In the genomic region with DNA sequence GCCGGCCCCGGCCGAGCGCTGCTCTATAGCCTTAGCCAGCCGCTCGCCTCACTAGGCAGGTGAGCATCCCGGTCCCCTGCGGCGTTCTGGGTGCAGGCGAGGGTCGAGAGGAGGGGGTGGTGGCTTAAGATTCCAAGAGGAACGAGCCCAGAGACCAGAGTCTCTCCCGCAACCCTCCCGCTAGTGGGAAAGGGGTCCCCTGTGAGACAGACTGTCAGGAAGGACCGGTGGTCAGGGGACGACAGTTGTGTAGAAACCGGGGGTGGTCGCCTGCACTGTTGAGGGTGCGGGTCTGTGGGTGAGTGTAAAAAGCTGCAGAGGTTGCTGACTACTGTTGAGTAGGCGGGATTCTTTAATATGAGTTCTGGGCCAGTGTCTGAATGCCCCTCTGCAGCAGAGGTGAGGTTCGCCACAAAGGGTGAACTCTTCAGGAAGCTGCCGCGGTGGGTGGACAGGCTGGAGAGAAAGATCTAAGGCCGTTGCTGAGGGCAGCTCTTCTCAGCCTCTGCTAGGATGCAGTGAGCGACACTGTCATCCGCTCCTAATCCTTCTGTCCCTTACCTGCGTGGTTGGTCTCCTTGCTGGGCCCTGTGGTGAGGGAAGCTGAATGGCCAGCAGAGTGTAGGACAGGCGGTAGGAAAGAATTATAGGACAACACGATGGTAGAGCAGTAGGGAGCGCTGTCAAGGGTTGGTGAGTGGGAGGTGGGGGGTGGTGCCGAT, we compare ENCODE assay signal across 8 mouse cellular contexts. TPM values are rescaled to one million over a fixed set of nuclear protein-coding genes. Genes with fewer than 3 reads are reported as not detected.
DNase-seq lines count a peak whose midpoint lies in the region; ATAC-seq and TF ChIP-seq lines count a peak whose summit lies in the region.

No protein-coding gene starts in this region.

- DNase-seq in heart, embryonic 10.5 days (ENCODE audit: low spot score) = no peak
- no peak for DNase-seq in heart, postnatal 25 days (ENCODE audit: low spot score)
- DNase-seq in yolk sac, embryonic 10.5 days (ENCODE audit: low spot score) = no peak
- no peak for DNase-seq in ovary, postnatal 36 days (ENCODE audit: low spot score)
- no peak for DNase-seq in T-cell, adult 2 months (ENCODE audit: low spot score)

- H3K36me3 ChIP-seq in heart, embryonic 10.5 days = peaks cover 16% of the 10 kb centered on the region; the same call in 1 of the 2 replicates
- H3K36me3 ChIP-seq in E14TG2a.4 (ENCODE audit: insufficient read depth, low read length) = no peaks in the 10 kb centered on the region

- no peaks in the 10 kb centered on the region for H3K9me3 ChIP-seq in heart, embryonic 10.5 days
- no peaks in the 10 kb centered on the region for H3K9me3 ChIP-seq in E14TG2a.4 (ENCODE audit: low read length)

- no peak for TF ChIP-seq CTCF in E14TG2a.4 (conservative IDR thresholded peaks at IDR 0.05; ENCODE audit: low read length)

- intact Hi-C loops in heart, postnatal 25 days (cut with DNase I) = no loop called here

- peak overlapping the region; percentile 78 for H3K27ac ChIP-seq in heart, embryonic 10.5 days

- peak; percentile 5; the same call in 1 of the 2 replicates for ATAC-seq in granulocyte monocyte progenitor cell, adult 5-6 weeks (replicated peaks; ENCODE audit: poor library complexity, severe bottlenecking)
- 0 out of 2 replicates have a peak, but pooled peaks have one; percentile 4 for ATAC-seq in megakaryocyte progenitor cell, adult 5-6 weeks (replicated peaks; ENCODE audit: poor library complexity)

- H3K27me3 ChIP-seq in heart, embryonic 10.5 days (ENCODE audit: insufficient read depth, poor library complexity, severe bottlenecking) = peaks cover 100% of the 10 kb centered on the region
- peaks cover 94% of the 10 kb centered on the region for H3K27me3 ChIP-seq in E14TG2a.4 (ENCODE audit: insufficient read depth, low read length)

- peak overlapping the region; percentile 74 for H3K4me3 ChIP-seq in heart, embryonic 10.5 days
- peak overlapping the region; percentile 76 for H3K4me3 ChIP-seq in E14TG2a.4 (replicated peaks; ENCODE audit: low read length)

- H3K4me1 ChIP-seq in heart, embryonic 10.5 days = peaks cover 16% of the 10 kb centered on the region
- H3K4me1 ChIP-seq in E14TG2a.4 (replicated peaks; ENCODE audit: low read depth, low read length) = peaks cover 34% of the 10 kb centered on the region

- 2% methylated on average over 31 of the region's 31 CpGs for WGBS in heart, embryonic 10.5 days

RNA-seq across cellular contexts. Expression of gene Tal1, which starts 7.5 kb away (rescaled TPM):
- polyA plus RNA-seq in heart, embryonic 10.5 days (2016; fragmentation: Nextera tagmentation; extraction: Ambion mirVana) = 6.7 and 8.3 TPM in 2 replicates
- 1 to 10 TPM; 3.7 to 4.0 TPM for total RNA-seq in heart, postnatal 25 days (2021)
- 12.1 and 14.4 TPM in 2 replicates for total RNA-seq in granulocyte monocyte progenitor cell, adult 5-6 weeks (2014; fragmentation: Nextera tagmentation)
- total RNA-seq in granulocyte monocyte progenitor cell, adult 5-6 weeks (2017) = 5.8 and 9.5 TPM in 2 replicates
- total RNA-seq in megakaryocyte progenitor cell, adult 5-6 weeks (2015) = 17.3 and 22.6 TPM in 2 replicates
- 9.2 and 16.3 TPM in 2 replicates for total RNA-seq in megakaryocyte progenitor cell, adult 5-6 weeks (2017)

RNA-seq across cellular contexts. Expression of gene Pdzk1ip1, which starts 24.8 kb away (rescaled TPM):
- polyA plus RNA-seq in heart, embryonic 10.5 days (2016; fragmentation: Nextera tagmentation; extraction: Ambion mirVana) = 19.5 and 29.4 TPM in 2 replicates
- total RNA-seq in heart, postnatal 25 days (2021) = 1 to 10 TPM in 1 of 2 experiments, not detected in 1; 1.0 TPM
- 0.92 TPM in 1 of 2 replicates, not detected in the other for total RNA-seq in granulocyte monocyte progenitor cell, adult 5-6 weeks (2014; fragmentation: Nextera tagmentation)
- total RNA-seq in granulocyte monocyte progenitor cell, adult 5-6 weeks (2017) = 3.8 TPM in 1 of 2 replicates, not detected in the other
- 5.2 and 11.2 TPM in 2 replicates for total RNA-seq in megakaryocyte progenitor cell, adult 5-6 weeks (2015)
- 2.0 and 5.2 TPM in 2 replicates for total RNA-seq in megakaryocyte progenitor cell, adult 5-6 weeks (2017)
